Mouse (Mus musculus): ENCODE measurements at regions not wholly inside any gene's neighbourhood (a gene's known extent, or its start where the extent isn't known, plus 50 kb on each side); places are given as distances from the start of the nearest gene placed in this dataset.

DNA sequence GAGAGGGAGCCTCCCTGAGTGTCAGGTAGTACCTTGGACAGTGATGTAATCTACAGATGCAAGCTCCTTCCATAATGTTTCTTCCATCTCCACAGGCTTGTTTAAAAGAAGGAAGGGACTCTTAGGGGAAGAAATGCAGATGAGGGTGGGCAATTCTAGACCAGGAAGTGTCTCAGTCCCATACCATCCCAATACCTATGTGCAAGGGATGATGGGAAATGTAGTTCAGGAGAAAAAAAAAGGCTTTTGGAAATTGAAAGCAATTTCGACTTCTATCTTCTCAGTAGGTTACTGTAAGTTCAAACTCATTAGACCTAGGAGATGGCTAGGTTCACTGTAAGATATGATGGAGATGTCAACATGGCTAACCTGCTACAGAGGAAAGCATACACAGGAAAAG is 68.3 kb downstream of the Cd83 start:
- Histone ChIP-seq H3K9me3 (ENCODE audit: control insufficient read depth, low read length) (no peaks in the 10 kb centered on the region), H3K4me3 (ENCODE audit: low read depth, low read length) (no peak overlapping the region), H3K27ac (ENCODE audit: low read depth) (no peak overlapping the region), H3K9ac (ENCODE audit: low read length) (no peak overlapping the region), H3K27me3 (replicated peaks; ENCODE audit: control insufficient read depth, insufficient read depth, low read length) (no peaks in the 10 kb centered on the region), H3K36me3 (ENCODE audit: control insufficient read depth, insufficient read depth, low read length) (no peaks in the 10 kb centered on the region), H3K4me1 (replicated peaks; ENCODE audit: control insufficient read depth, insufficient read depth, low read length) (no peaks in the 10 kb centered on the region), H3K4me2 (ENCODE audit: low read length) (no peak overlapping the region)
- WGBS: 79% methylated on average over 1 of the region's 1 CpGs
- no peak for DNase-seq (ENCODE audit: low spot score)
- ATAC-seq (replicated peaks; ENCODE audit: low FRiP score, low TSS enrichment, low read depth): no peak

DNA sequence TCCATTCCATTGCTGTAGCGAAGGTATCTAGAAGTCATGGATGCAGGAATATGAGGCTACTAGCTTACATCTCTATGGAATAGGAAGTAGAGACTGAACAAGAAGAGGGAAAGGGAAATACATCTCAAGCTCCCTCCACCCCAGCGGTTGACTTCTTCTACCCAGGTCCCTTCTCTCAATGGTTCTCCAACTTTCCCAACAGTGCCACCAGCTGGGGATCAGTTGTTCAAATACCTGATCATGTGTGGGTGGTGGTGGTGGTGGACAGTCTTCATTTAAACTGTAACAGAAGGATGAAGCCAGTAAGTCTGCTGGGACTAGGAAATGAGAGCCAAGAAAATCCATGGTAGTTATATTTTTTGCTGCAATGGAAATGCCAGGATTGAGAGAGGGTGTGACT is 70.4 kb downstream of the Cd83 start:
- no peaks in the 10 kb centered on the region for H3K27me3 ChIP-seq (replicated peaks; ENCODE audit: control insufficient read depth, insufficient read depth, low read length)
- no peaks in the 10 kb centered on the region for H3K36me3 ChIP-seq (ENCODE audit: control insufficient read depth, insufficient read depth, low read length)
- DNase-seq (ENCODE audit: low spot score) (no peak), ATAC-seq (replicated peaks; ENCODE audit: low FRiP score, low TSS enrichment, low read depth) (no peak)
- 97% methylated on average over 2 of the region's 2 CpGs for WGBS
- H3K9ac ChIP-seq (ENCODE audit: low read length): no peak overlapping the region
- no peak overlapping the region for H3K4me2 ChIP-seq (ENCODE audit: low read length)
- no peak overlapping the region for H3K4me3 ChIP-seq (ENCODE audit: low read depth, low read length)
- no peaks in the 10 kb centered on the region for H3K9me3 ChIP-seq (ENCODE audit: control insufficient read depth, low read length)
- no peaks in the 10 kb centered on the region; the same call in 1 of the 2 replicates for H3K4me1 ChIP-seq (replicated peaks; ENCODE audit: control insufficient read depth, insufficient read depth, low read length)
- H3K27ac ChIP-seq (ENCODE audit: low read depth): no peak overlapping the region

DNA sequence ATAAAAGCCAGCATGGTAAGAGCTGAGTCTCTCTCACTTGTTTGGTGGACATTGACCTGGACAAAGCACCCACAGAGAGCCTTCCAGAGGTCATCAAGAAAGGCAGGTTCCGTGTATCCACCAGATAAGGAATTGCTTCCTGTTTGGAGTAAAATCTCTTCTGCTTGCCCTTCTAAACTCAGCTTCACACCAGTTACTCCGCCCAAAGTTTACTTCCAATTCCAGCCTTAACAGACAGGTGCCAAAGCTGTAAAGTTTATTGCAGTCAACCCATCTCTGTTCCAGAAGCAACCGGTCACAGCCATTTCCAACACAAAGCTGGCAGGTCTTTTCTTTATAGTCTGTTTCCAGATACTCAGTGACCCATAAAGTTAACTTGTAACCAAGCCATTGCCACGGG is 76.4 kb downstream of the Cd83 start:
- Histone ChIP-seq H3K9me3 (ENCODE audit: control insufficient read depth, low read length) (no peaks in the 10 kb centered on the region), H3K27ac (ENCODE audit: low read depth) (no peak overlapping the region), H3K36me3 (ENCODE audit: control insufficient read depth, insufficient read depth, low read length) (no peaks in the 10 kb centered on the region), H3K4me2 (ENCODE audit: low read length) (no peak overlapping the region), H3K27me3 (replicated peaks; ENCODE audit: control insufficient read depth, insufficient read depth, low read length) (no peaks in the 10 kb centered on the region), H3K4me3 (ENCODE audit: low read depth, low read length) (no peak overlapping the region), H3K9ac (ENCODE audit: low read length) (no peak overlapping the region), H3K4me1 (replicated peaks; ENCODE audit: control insufficient read depth, insufficient read depth, low read length) (peaks cover 19% of the 10 kb centered on the region)
- peak; percentile 54 for DNase-seq (ENCODE audit: low spot score)
- 30% methylated on average over 4 of the region's 4 CpGs for WGBS
- ATAC-seq (replicated peaks; ENCODE audit: low FRiP score, low TSS enrichment, low read depth): no peak

DNA sequence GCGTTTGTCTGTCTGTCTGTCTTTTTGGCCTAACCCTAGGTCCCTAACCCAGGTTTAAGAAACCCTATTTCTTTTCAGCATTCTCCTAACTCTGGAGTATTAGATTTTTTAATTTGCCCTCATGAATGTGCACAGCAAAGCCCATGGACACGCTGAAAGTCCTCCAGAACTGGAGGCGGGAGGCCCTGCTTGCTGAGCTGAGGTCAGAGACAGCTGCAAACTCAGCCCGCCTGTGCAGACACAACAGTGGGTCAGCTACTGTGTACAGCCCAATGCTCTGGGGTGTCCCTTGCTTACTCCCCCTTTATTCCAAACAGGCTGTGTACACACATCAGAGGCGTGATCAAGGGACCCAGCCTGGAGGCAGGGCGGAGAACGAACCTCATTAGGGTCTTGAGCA is 76.8 kb downstream of the Cd83 start:
- Histone ChIP-seq H3K27ac (ENCODE audit: low read depth) (no peak overlapping the region), H3K4me3 (ENCODE audit: low read depth, low read length) (no peak overlapping the region), H3K4me2 (ENCODE audit: low read length) (no peak overlapping the region), H3K36me3 (ENCODE audit: control insufficient read depth, insufficient read depth, low read length) (no peaks in the 10 kb centered on the region), H3K27me3 (replicated peaks; ENCODE audit: control insufficient read depth, insufficient read depth, low read length) (no peaks in the 10 kb centered on the region), H3K9ac (ENCODE audit: low read length) (no peak overlapping the region), H3K4me1 (replicated peaks; ENCODE audit: control insufficient read depth, insufficient read depth, low read length) (peaks cover 19% of the 10 kb centered on the region), H3K9me3 (ENCODE audit: control insufficient read depth, low read length) (no peaks in the 10 kb centered on the region)
- DNase-seq (ENCODE audit: low spot score) (no peak), ATAC-seq (replicated peaks; ENCODE audit: low FRiP score, low TSS enrichment, low read depth) (no peak)
- 68% methylated on average over 7 of the region's 7 CpGs for WGBS

DNA sequence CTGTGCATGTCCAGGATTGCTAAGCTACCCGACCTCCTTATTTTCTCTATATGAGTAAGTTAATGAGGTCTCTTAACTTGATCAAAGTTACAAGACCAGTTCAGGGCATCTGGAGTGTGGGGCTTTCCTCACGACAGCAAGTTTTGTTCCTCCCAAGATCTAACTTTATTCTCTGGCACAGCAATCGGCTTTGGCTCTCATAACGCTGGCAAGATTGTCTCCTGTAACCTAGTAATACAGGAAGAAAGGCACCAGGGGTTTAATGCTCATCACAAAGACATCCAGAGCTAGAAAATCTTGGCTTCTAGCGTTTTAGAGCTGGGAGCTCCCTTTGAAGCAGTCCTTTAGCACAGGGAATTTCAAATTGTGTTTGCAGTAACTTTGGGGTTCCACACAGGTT is 77.5 kb downstream of the Cd83 start:
- H3K4me2 ChIP-seq (ENCODE audit: low read length): no peak overlapping the region
- ATAC-seq (replicated peaks; ENCODE audit: low FRiP score, low TSS enrichment, low read depth) (no peak), DNase-seq (ENCODE audit: low spot score) (no peak)
- H3K9ac ChIP-seq (ENCODE audit: low read length): no peak overlapping the region
- H3K36me3 ChIP-seq (ENCODE audit: control insufficient read depth, insufficient read depth, low read length): no peaks in the 10 kb centered on the region
- 73% methylated on average over 5 of the region's 5 CpGs for WGBS
- no peaks in the 10 kb centered on the region for H3K9me3 ChIP-seq (ENCODE audit: control insufficient read depth, low read length)
- no peaks in the 10 kb centered on the region for H3K27me3 ChIP-seq (replicated peaks; ENCODE audit: control insufficient read depth, insufficient read depth, low read length)
- no peak overlapping the region for H3K27ac ChIP-seq (ENCODE audit: low read depth)
- H3K4me1 ChIP-seq (replicated peaks; ENCODE audit: control insufficient read depth, insufficient read depth, low read length): peaks cover 19% of the 10 kb centered on the region
- H3K4me3 ChIP-seq (ENCODE audit: low read depth, low read length): no peak overlapping the region

DNA sequence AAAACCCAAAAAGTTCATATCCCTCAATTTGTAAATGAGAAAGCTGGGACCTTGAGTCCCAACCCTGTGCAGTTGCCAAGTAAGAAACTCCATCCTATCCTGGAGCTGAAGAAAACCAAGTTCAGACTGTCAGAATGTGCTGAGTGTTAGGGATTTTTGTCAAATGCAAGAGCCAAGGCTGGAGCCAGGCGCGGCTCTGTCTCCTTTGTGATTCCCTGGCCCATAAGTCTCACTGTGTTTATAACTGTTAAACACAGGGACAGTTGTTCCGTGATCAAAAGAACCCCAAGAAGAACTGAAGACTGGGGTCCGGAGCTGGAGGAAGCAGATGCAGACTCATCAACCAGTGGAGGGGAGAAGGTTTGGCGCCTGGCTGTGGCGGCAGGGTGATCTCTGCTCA is 78.0 kb downstream of the Cd83 start:
- H3K27ac ChIP-seq (ENCODE audit: low read depth): no peak overlapping the region
- WGBS: 47% methylated on average over 6 of the region's 6 CpGs
- ATAC-seq (replicated peaks; ENCODE audit: low FRiP score, low TSS enrichment, low read depth) (no peak), DNase-seq (ENCODE audit: low spot score) (no peak)
- H3K4me2 ChIP-seq (ENCODE audit: low read length): no peak overlapping the region
- H3K27me3 ChIP-seq (replicated peaks; ENCODE audit: control insufficient read depth, insufficient read depth, low read length): no peaks in the 10 kb centered on the region
- no peaks in the 10 kb centered on the region for H3K36me3 ChIP-seq (ENCODE audit: control insufficient read depth, insufficient read depth, low read length)
- H3K4me1 ChIP-seq (replicated peaks; ENCODE audit: control insufficient read depth, insufficient read depth, low read length): peaks cover 19% of the 10 kb centered on the region
- H3K9ac ChIP-seq (ENCODE audit: low read length): no peak overlapping the region
- H3K4me3 ChIP-seq (ENCODE audit: low read depth, low read length): no peak overlapping the region
- H3K9me3 ChIP-seq (ENCODE audit: control insufficient read depth, low read length): no peaks in the 10 kb centered on the region

DNA sequence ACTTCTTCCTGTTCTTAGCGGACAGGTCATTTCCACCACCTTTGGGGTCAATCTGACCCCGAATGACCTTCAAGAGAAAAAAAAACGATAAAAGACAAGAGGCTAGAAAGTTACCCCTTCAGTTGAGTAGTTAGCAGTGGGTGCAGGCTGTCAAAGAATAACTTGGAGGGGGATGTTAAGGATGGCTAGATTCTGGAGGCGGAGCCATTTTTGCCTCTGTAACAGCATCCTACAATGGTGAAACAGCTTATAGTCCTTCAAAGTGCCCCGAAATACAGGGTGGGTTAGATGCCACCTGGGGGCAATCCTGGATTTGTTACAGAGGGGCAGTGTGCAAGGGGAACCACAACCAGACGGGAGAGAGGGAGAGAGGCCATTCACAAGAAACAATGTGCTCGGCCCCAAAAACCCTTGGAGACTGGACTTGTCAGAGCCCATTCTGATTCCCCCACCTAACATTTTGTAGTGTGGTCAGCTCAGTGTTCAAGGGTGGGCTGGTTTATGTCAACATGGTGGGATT is 79.1 kb downstream of the Cd83 start:
- DNase-seq (ENCODE audit: low spot score): no peak
- H3K27me3 ChIP-seq (replicated peaks; ENCODE audit: control insufficient read depth, insufficient read depth, low read length): no peaks in the 10 kb centered on the region
- no peak overlapping the region for H3K9ac ChIP-seq (ENCODE audit: low read length)
- no peak overlapping the region; the same call in 1 of the 2 replicates for H3K27ac ChIP-seq (ENCODE audit: low read depth)
- no peak for ATAC-seq (replicated peaks; ENCODE audit: low FRiP score, low TSS enrichment, low read depth)
- H3K4me1 ChIP-seq (replicated peaks; ENCODE audit: control insufficient read depth, insufficient read depth, low read length): peaks cover 19% of the 10 kb centered on the region
- H3K4me2 ChIP-seq (ENCODE audit: low read length): no peak overlapping the region
- H3K36me3 ChIP-seq (ENCODE audit: control insufficient read depth, insufficient read depth, low read length): no peaks in the 10 kb centered on the region
- no peak overlapping the region for H3K4me3 ChIP-seq (ENCODE audit: low read depth, low read length)
- H3K9me3 ChIP-seq (ENCODE audit: control insufficient read depth, low read length): no peaks in the 10 kb centered on the region
- 83% methylated on average over 7 of the region's 7 CpGs for WGBS

DNA sequence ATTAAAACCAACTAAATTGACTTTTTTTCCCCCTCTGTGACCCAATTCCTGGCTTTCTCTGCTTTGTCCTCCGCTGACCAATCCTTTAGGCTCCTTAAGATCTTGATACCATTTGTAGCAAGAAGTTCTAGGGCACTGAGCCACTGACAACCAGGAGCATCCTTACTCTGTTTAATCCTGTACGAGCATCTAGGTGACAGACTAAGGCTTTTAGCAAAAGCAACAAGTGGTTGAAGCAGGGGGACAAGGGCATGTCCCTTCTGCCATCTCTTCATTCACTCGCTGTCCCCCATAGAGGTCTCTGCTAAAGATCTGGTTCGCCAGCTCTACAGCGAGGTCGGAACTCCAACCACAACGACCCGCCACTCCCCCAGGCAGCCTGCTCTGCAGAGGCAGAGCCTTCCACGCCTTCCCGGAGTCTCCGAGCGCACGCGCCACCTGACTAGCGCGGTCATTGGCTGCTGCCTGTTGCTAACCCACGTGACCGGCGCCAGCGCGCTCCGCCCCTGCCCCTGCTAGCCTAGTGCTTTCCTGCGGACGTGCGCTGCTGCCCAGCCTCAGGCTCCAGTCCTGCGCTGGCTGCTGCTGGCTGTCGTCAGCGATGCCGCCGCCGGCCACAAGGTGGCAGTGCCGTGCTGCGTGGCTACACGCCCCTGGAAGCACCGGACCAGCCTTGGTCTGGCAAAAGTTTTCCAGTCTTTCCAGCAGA is 79.7 kb downstream of the Cd83 start:
- H3K4me1 ChIP-seq (replicated peaks; ENCODE audit: control insufficient read depth, insufficient read depth, low read length): peaks cover 19% of the 10 kb centered on the region
- peak overlapping the region; percentile 20 for H3K4me3 ChIP-seq (ENCODE audit: low read depth, low read length)
- 2% methylated on average over 35 of the region's 35 CpGs for WGBS
- peak; percentile 99 for DNase-seq (ENCODE audit: low spot score)
- H3K36me3 ChIP-seq (ENCODE audit: control insufficient read depth, insufficient read depth, low read length): no peaks in the 10 kb centered on the region
- no peak overlapping the region for H3K9ac ChIP-seq (ENCODE audit: low read length)
- H3K9me3 ChIP-seq (ENCODE audit: control insufficient read depth, low read length): no peaks in the 10 kb centered on the region
- H3K27me3 ChIP-seq (replicated peaks; ENCODE audit: control insufficient read depth, insufficient read depth, low read length): no peaks in the 10 kb centered on the region
- H3K27ac ChIP-seq (ENCODE audit: low read depth): peak overlapping the region; percentile 76; the same call in 1 of the 2 replicates
- peak overlapping the region; percentile 45 for H3K4me2 ChIP-seq (ENCODE audit: low read length)
- ATAC-seq (replicated peaks; ENCODE audit: low FRiP score, low TSS enrichment, low read depth): peak; percentile 99

DNA sequence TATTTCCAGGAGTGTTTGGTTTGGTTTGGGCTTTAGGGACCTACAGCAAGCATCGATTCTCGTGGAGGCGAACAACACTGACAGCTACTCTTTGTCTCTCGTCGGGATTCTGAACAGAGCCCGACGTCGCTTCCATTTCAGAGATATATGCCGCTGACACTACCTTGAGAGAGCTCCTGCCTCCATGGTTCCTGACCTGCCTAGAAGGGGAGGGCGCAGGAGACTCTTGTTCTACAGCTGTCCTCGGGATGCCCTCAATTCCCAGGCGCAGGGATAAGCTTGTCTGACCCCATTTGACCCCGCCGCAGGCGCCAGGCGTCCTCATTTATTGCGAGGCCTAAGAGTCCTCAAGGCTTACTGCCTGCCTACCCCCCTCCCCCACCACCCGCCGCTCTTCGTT is 80.5 kb downstream of the Cd83 start:
- Histone ChIP-seq H3K4me2 (ENCODE audit: low read length) (peak overlapping the region; percentile 45), H3K4me1 (replicated peaks; ENCODE audit: control insufficient read depth, insufficient read depth, low read length) (peaks cover 19% of the 10 kb centered on the region), H3K9me3 (ENCODE audit: control insufficient read depth, low read length) (no peaks in the 10 kb centered on the region), H3K27ac (ENCODE audit: low read depth) (peak overlapping the region; percentile 76), H3K4me3 (ENCODE audit: low read depth, low read length) (peak overlapping the region; percentile 20), H3K36me3 (ENCODE audit: control insufficient read depth, insufficient read depth, low read length) (no peaks in the 10 kb centered on the region), H3K27me3 (replicated peaks; ENCODE audit: control insufficient read depth, insufficient read depth, low read length) (no peaks in the 10 kb centered on the region), H3K9ac (ENCODE audit: low read length) (peak overlapping the region; percentile 18; the same call in 1 of the 2 replicates)
- WGBS: 3% methylated on average over 20 of the region's 20 CpGs
- DNase-seq (ENCODE audit: low spot score) (no peak), ATAC-seq (replicated peaks; ENCODE audit: low FRiP score, low TSS enrichment, low read depth) (peak; percentile 4; the same call in 1 of the 2 replicates)

All from intestine, embryonic 14.5 days (tissue).